Mouse (Mus musculus) midbrain, postnatal 0 days (tissue): ENCODE data around the gene Rims4. TPM values are rescaled to one million over a fixed set of nuclear protein-coding genes. Genes with fewer than 3 reads are reported as not detected.

Experiments used
- ATAC-seq: fragments of 200-750 bp; cut with Nextera tagmentation; 2 replicates; pipeline ENCODE4 v1.8.0; 2017; ENCODE audit warnings: moderate number of reproducible peaks, mild to moderate bottlenecking, moderate TSS enrichment, moderate library complexity; ENCODE audit not compliant: low FRiP score
- DNase-seq: peaks from one replicate; pipeline ENCODE4 v3.0.0-alpha.2; 2015; ENCODE audit warnings: low spot score
- H3K27ac ChIP-seq: fragments of 300-500 bp; sonication (generic); 2 replicates; pipeline ENCODE4 v1.5.1; 2014; ENCODE audit warnings: low read depth, mild to moderate bottlenecking, low read length, mixed read lengths
- H3K27me3 ChIP-seq: fragments of 300-500 bp; sonication (generic); 2 replicates; pipeline ENCODE4 v1.6.1; 2014; ENCODE audit warnings: low read length, control low read depth, mixed read lengths; ENCODE audit not compliant: insufficient read depth
- H3K36me3 ChIP-seq: fragments of 300-500 bp; sonication (generic); 2 replicates; pipeline ENCODE4 v1.6.1; 2014; ENCODE audit warnings: low read length, control low read depth, mixed read lengths; ENCODE audit not compliant: insufficient read depth
- H3K4me1 ChIP-seq: fragments of 300-500 bp; sonication (generic); 2 replicates; pipeline ENCODE4 v1.6.1; 2014; ENCODE audit warnings: mild to moderate bottlenecking, control low read depth, antibody characterized with exemption, low read length, mixed read lengths; ENCODE audit not compliant: insufficient read depth
- H3K4me2 ChIP-seq: fragments of 300-500 bp; sonication (generic); 2 replicates; pipeline ENCODE4 v1.6.1; 2014; ENCODE audit warnings: low read depth, mild to moderate bottlenecking, low read length, mixed read lengths; ENCODE audit not compliant: poor library complexity, severe bottlenecking
- H3K4me3 ChIP-seq: fragments of 300-500 bp; sonication (generic); 2 replicates; pipeline ENCODE4 v1.5.1; 2014; ENCODE audit warnings: low read depth, mild to moderate bottlenecking, low read length, moderate library complexity
- H3K9ac ChIP-seq: fragments of 300-500 bp; sonication (generic); replicated peaks from 2 replicates; pipeline ENCODE4 v1.6.1; 2014; ENCODE audit warnings: mild to moderate bottlenecking, low read length, moderate library complexity, mixed read lengths; ENCODE audit not compliant: poor library complexity, severe bottlenecking
- H3K9me3 ChIP-seq: fragments of 300-500 bp; sonication (generic); 2 replicates; pipeline ENCODE4 v1.6.1; 2016; ENCODE audit warnings: low read length, control low read depth
- CTCF ChIP-seq: IDR thresholded peaks from 2 replicates; pipeline ENCODE4 v1.5.1; 2016; ENCODE audit warnings: antibody characterized with exemption, mild to moderate bottlenecking
- WGBS: fragments of 180-500 bp; shearing (Covaris S2); extraction: QIAGEN DNeasy Blood & Tissue Kit; methylation state at CpG from one replicate; pipeline ENCODE4 v1.1.7; 2014; 5-methylcytosine and 5-hydroxymethylcytosine counted together
- polyA plus RNA-seq: library from polyadenylated mRNA; unstranded; fragments of >200 nt; fragmentation: Nextera tagmentation; extraction: Ambion mirVana; gene quantifications from 2 replicates; pipeline ENCODE4 v1.2.1, GENCODE M21; 2015
- total RNA-seq: library from RNA; depleted of rRNA; stranded (reverse); fragments of >200 nt; gene quantifications from 2 replicates; pipeline ENCODE4 v1.2.3, GENCODE M21; 2014

Rims4 gene
- total and polyA plus RNA-seq, 2 experiments from 2014 or later, result 22.8 to 85.3 TPM

DNA sequence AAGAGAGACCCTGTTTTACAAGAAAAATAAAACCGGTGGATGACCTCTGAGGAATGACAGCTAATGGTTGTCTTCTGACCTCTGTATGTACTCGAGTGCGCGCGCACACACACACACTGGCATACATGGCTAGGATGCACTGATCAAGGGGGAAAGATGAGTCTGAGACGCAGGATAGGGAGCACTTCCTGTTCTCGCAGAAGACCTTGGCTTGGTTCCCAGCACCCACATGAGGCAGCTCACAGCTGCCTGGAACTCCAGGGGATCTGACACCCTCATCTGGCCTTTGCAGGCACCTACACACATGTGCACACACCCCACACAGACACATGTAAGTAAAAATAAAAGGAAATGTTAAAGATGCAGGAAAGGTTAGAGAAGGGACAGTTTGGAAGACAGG lies 21.5 kb downstream of the Rims4 start:
- Histone ChIP-seq H3K27me3 (no peaks in the 10 kb centered on the region), H3K36me3 (0 out of 2 replicates have a peak, but pooled peaks cover 3% of the 10 kb centered on the region), H3K9me3 (no peaks in the 10 kb centered on the region), H3K4me2 (no peak overlapping the region), H3K4me1 (peaks cover 4% of the 10 kb centered on the region; the same call in 1 of the 2 replicates), H3K4me3 (no peak overlapping the region), H3K27ac (no peak overlapping the region), H3K9ac (no peak overlapping the region)
- no peak for ATAC-seq
- 93% methylated on average over 7 of the region's 7 CpGs for WGBS
- TF ChIP-seq CTCF, result no peak
- no peak for DNase-seq

DNA sequence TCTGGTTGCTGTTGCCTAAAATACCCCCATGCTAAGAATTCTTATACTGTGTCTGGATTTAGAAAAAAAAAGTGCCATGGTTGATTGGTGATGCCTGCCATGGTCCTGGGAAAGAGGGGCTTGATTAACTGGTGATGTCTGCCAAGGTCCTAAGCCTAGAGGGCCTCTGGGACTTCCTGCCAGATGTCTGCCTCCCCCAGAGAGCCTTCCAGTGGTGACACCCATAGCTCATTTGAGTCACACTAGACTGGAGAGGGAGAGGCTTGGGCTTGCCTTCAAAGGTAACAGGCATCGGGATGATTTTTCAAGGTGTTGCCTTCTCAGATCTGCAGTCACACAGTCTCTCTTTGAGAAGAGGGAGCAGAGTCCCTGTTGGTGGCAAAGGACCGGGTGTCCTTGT lies 23.3 kb downstream of the Rims4 start:
- Histone ChIP-seq H3K36me3 (0 out of 2 replicates have a peak, but pooled peaks cover 3% of the 10 kb centered on the region), H3K27me3 (no peaks in the 10 kb centered on the region), H3K4me1 (peaks cover 4% of the 10 kb centered on the region; the same call in 1 of the 2 replicates), H3K4me3 (no peak overlapping the region), H3K27ac (no peak overlapping the region), H3K9ac (no peak overlapping the region), H3K4me2 (no peak overlapping the region), H3K9me3 (no peaks in the 10 kb centered on the region)
- WGBS, result 78% methylated on average over 2 of the region's 2 CpGs
- DNase-seq (no peak), ATAC-seq (no peak)
- no peak for TF ChIP-seq CTCF

DNA sequence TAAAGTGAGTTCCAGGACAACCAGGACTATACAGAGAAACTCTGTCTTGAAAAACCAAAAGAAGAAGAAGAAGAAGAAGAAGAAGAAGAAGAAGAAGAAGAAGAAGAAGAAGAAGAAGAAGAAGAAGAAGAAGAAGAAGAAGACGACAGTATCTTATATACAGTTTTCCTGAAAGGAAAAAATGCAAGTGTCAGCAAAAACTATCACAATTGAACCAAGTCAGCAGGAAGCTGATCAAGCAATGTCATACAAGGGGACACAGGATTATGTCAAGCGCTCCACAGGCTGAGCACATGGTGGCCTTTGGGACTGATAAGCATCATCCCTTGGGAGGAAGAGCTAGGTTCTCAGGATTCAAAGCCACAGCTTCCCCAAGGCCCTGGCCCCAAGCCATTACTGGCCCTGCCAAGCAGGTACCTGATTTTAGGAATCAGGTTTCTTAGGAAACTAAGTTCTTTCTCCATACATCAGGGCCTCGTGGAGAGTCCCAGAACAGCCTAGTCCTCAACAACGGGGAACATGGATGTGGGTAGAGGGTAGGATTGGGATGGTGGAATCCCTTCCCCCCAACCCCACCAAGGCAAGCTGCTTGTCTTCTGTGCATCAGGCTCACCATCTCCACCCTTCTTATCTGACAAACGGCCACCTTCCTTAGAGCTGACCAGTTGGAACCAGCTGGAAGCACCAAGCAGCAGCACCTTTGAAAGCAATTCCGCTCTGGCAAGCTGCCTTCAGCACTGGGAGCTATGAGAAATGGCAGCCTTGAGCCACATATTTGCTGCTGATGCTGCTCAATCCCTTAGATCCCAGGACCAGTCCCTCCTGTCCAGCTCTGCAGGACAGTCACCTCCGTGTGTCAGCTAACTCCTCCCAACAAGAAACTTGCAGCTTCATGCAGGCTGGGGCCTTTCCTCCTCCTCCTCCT lies 24.8 kb downstream of the Rims4 start:
- DNase-seq, result no peak
- H3K4me3 ChIP-seq, result no peak overlapping the region
- no peaks in the 10 kb centered on the region for H3K27me3 ChIP-seq
- H3K4me1 ChIP-seq, result no peaks in the 10 kb centered on the region
- H3K4me2 ChIP-seq, result no peak overlapping the region
- no peak overlapping the region for H3K27ac ChIP-seq
- no peak for ATAC-seq
- 0 out of 2 replicates have a peak, but pooled peaks cover 3% of the 10 kb centered on the region for H3K36me3 ChIP-seq
- TF ChIP-seq CTCF, result no peak
- 70% methylated on average over 7 of the region's 7 CpGs for WGBS
- no peaks in the 10 kb centered on the region for H3K9me3 ChIP-seq
- H3K9ac ChIP-seq, result no peak overlapping the region

DNA sequence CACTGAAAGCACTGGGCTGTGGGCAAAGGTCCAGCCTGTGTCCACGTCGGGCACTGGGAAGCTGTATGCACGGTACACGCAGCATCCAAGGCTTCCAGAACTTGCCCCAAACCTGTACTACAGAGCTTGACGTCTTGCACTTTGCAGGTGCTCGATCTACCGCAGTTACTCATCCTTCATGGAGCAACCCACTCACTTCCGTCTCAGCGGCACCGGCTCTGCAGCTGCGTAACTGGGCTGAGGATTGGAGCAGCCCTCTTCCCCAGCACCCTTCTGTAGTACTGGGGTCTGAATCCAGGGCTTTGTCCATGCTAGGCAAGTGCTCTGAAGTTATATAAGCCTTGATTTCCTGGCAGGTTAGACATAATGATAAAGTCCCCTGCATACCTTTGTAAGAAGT lies 27.2 kb downstream of the Rims4 start:
- no peak overlapping the region for H3K4me3 ChIP-seq
- DNase-seq (no peak), ATAC-seq (no peak)
- WGBS, result 92% methylated on average over 11 of the region's 11 CpGs
- H3K9me3 ChIP-seq, result no peaks in the 10 kb centered on the region
- no peak overlapping the region for H3K27ac ChIP-seq
- H3K36me3 ChIP-seq, result 0 out of 2 replicates have a peak, but pooled peaks cover 3% of the 10 kb centered on the region
- H3K27me3 ChIP-seq, result no peaks in the 10 kb centered on the region
- no peaks in the 10 kb centered on the region for H3K4me1 ChIP-seq
- H3K9ac ChIP-seq, result no peak overlapping the region
- TF ChIP-seq CTCF, result no peak
- no peak overlapping the region for H3K4me2 ChIP-seq

DNA sequence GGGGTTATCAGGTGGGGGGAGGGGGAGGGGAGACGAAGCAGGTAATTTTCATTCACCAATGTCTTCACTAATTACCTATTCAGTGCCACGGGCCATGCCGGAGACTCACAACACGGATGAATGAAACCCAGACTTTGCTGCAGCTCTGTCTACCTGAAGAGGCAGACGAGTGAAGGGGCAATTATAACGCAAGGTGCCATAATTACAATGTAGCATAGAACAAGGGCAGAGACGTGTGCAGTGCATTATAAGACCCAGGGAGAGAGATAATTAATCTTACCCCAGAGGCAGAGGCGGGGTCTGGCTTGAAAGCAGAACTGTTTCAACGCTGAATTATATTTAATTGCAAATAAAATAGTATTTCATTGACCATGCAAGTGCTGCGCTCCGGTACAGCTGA lies 27.9 kb downstream of the Rims4 start:
- 55% methylated on average over 11 of the region's 11 CpGs for whole genome bisulfite sequencing
- Histone ChIP-seq H3K4me1 (no peaks in the 10 kb centered on the region), H3K9ac (no peak overlapping the region), H3K27ac (no peak overlapping the region), H3K4me3 (no peak overlapping the region), H3K9me3 (no peaks in the 10 kb centered on the region), H3K36me3 (0 out of 2 replicates have a peak, but pooled peaks cover 3% of the 10 kb centered on the region), H3K27me3 (no peaks in the 10 kb centered on the region), H3K4me2 (no peak overlapping the region)
- DNase-seq (no peak), ATAC-seq (no peak)
- no peak for TF ChIP-seq CTCF

DNA sequence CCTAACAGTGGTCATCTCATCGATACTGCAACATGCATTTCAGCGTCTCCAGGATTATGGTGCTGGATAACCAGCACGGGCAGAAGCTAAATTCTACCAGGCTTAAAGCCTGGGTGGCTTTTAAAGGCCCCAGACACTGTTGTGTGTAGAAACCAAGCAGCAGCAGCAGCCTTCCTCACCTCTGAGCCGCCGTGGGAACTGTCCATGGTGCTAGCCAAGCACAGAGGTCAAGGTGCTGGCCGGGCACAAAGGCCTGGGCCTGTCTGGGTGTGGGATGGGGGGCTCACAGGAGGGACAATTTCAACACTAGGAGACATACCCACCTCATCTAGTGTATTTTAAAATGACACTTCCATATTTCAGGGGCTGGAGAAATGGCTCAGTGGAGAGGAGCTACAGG lies 29.1 kb downstream of the Rims4 start:
- ATAC-seq, result no peak
- WGBS, result 44% methylated on average over 6 of the region's 6 CpGs

More for the DNA sequence above, 29.1 kb downstream of the Rims4 start:
- Histone ChIP-seq H3K9me3 (no peaks in the 10 kb centered on the region), H3K9ac (no peak overlapping the region), H3K27ac (no peak overlapping the region), H3K4me3 (no peak overlapping the region), H3K27me3 (no peaks in the 10 kb centered on the region), H3K36me3 (no peaks in the 10 kb centered on the region), H3K4me2 (no peak overlapping the region), H3K4me1 (no peaks in the 10 kb centered on the region)
- no peak for TF ChIP-seq CTCF
- no peak for DNase-seq
